Mouse (Mus musculus): ENCODE results near the gene Col4a2.

Gene Col4a2

DNA sequence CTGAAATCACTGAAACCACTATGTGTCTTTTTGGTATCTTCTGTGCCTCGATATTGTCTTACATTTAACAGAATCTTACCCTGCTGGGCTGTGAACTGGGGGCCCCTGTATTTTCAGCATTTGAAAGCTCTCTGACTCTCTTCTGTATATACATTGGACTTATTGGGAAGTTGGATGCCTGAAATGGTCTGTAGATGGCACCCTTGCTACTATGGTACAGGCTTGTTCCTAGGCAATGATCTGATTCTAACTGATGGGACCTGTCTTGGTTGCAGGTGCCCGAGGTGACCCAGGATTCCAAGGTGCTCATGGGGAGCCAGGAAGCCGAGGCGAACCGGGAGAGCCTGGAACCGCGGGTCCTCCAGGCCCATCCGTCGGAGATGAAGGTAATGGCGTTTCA lies 102.5 kb downstream of the Col4a2 start:
- no peak for TF ChIP-seq GATA4 (IDR thresholded peaks at IDR 0.05; ENCODE audit: insufficient replicate concordance, low read length)

DNA sequence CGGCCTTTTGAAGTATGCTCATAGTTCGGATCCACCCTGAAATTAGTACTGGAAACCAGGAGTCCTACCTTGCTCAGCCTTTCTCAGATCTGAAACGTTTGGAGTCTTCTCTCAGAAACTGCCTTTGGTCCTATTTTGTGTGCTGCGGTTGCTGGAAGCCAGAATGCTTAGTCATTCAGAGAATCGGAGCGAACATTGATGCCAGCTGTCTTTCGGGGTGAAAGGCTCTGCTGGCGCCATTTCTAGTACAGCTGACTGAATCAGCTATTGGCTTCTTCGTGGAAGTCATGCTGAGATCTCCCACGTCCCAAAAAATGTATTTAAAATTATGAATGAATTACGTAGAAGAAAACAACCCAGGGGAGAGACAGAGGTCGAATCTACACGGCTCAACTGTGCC lies 105.2 kb downstream of the Col4a2 start:
- no peak for TF ChIP-seq GATA4 (IDR thresholded peaks at IDR 0.05; ENCODE audit: insufficient replicate concordance, low read length)

DNA sequence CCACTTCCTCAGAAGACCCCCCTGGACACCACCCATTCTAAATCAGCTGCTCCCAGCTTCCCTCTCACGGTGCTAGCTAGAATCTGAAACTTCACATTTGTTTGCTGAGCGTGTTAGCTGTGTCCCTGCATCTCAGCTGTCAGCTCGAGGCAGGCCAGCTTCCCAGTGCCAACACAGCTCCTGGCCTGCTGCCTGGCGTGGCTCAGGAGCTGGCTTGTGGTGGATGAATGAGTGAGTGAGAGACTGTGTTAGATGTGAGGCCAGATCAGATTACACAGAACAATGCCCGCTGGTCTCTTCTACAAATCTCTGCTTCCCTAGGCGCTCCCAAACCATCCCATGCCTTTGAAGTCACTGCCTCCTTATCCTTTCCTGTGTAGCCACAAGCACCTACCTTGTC lies 106.6 kb downstream of the Col4a2 start:
- no peak for TF ChIP-seq GATA4 (IDR thresholded peaks at IDR 0.05; ENCODE audit: insufficient replicate concordance, low read length)

DNA sequence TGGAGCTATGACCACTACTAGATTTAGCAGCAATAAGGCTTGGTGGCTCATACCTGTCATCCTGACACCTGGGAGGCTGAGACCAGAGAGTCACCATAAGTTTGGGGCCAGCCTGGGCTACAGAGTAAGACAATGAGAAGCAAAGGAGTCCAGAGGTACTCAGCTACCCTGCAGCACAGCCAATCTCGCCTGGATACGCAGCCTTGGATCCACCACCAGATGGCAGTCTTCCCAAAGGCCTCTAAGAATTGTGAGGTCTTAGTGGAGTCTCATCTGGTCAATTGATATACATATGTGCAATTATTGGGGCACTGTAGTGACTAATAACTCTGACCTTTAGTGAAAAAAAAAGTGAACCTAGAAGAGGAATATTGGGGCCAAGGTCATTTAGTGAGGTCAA lies 107.0 kb downstream of the Col4a2 start:
- no peak for TF ChIP-seq GATA4 (IDR thresholded peaks at IDR 0.05; ENCODE audit: insufficient replicate concordance, low read length)

DNA sequence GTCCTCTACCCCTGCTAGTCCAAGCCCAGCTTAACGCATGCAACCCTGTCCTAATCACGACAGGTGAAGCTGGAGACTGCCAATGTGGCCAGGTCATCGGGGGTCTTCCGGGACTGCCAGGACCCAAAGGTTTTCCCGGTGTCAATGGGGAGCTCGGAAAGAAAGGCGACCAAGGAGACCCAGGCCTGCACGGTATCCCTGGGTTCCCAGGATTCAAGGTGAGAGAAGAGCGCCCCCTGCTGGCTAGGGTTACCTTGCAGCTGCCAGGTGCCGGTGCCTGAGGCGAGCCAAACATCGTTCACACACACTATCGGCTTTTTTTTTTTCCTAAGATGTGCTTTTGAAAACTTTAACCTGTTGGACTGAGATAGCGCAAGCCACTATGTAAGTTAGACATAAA lies 108.5 kb downstream of the Col4a2 start:
- TF ChIP-seq GATA4 (IDR thresholded peaks at IDR 0.05; ENCODE audit: insufficient replicate concordance, low read length): no peak

DNA sequence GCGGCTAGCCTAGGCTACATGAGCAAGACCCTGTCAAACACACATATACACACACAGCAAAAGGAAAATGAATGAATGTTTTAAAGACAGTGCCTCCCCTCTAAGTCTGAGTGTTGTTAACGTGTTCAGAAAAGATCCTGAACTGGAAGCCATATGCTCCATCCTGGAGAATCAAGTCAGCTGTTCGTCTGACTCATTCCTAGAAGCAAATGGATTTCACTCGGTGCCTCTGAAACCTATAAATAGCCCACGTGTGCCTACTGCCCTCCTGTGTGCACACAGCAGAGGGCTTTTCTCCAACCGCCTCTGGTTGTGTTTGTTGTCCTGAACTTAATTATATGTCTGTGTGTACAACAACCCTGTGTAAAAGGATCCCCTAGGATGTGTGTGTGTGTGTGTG lies 109.4 kb downstream of the Col4a2 start:
- no peak for TF ChIP-seq GATA4 (IDR thresholded peaks at IDR 0.05; ENCODE audit: insufficient replicate concordance, low read length)

DNA sequence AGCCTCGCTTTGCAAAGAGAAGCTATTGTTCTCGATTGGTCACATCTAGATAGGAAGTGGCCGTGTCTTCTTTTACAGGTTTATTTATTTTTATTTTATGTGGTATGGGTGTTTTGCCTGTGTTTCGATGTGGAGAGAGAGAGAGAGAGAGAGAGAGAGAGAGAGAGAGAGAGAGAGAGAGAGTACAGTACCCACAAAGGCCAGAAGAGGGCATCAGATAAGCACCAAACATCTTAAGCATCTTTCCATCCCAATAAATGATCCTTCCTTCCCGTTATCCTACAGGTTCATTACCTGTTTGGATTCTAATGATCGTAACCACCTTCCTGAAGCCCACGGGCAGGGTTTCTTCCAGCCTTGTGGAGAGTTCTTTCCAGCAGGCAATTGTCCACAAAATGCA lies 110.5 kb downstream of the Col4a2 start:
- TF ChIP-seq GATA4 (IDR thresholded peaks at IDR 0.05; ENCODE audit: insufficient replicate concordance, low read length): no peak

DNA sequence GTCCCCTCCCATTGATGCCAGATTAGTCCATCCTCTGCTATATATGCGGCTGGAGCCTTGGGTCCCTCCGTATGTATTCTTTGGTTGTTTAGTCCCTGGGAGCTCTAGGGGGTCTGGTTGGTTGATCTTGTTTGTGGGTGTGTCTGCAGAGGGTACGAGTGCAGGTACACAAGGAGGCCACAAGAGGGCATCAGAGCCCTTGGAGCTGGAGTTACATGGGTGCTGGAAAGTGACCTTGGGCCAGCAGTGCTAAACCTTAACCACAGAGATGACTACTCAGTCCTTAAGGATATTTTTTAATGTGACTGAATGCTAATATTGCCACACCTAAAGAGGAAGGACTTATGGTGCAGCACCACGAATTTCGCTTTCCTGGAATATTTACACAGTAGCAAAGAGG lies 118.1 kb downstream of the Col4a2 start:
- TF ChIP-seq GATA4 (IDR thresholded peaks at IDR 0.05; ENCODE audit: insufficient replicate concordance, low read length): no peak

DNA sequence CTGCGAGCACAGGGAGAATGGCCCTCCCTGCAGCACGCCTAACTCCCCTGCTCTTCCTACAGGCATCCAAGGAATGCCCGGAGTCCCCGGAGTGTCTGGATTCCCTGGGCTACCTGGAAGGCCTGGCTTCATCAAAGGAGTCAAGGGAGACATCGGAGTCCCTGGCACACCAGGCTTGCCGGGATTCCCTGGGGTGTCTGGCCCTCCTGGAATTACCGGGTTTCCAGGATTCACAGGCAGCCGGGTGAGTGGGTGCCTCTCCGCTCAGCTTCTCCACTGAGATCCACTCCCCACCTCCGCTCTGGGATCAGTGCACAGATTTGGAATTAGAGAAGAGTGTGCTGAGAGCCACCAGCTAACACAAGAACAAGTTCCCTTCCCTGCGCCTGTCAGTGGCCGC lies 125.3 kb downstream of the Col4a2 start:
- TF ChIP-seq GATA4 (IDR thresholded peaks at IDR 0.05; ENCODE audit: insufficient replicate concordance, low read length): no peak

DNA sequence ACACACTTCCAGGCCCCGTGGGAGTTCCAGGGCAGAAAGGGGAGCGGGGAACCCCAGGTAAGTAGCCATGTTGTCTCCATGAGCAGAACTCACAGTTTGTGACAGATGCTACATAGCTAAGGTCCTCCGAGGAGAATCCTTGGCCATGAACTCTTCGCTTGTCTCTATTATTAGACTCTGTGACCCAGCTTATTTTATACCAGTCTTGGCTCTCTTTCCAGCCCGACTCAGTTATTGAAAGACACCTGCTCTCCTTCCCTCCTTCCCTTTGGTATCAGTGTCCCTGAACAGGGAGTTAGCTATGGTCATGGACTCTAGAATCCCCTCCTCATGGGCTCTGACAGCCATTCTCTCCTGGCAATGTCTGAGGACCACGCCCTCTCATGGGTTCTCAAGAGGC lies 128.7 kb downstream of the Col4a2 start:
- no peak for TF ChIP-seq GATA4 (IDR thresholded peaks at IDR 0.05; ENCODE audit: insufficient replicate concordance, low read length)

DNA sequence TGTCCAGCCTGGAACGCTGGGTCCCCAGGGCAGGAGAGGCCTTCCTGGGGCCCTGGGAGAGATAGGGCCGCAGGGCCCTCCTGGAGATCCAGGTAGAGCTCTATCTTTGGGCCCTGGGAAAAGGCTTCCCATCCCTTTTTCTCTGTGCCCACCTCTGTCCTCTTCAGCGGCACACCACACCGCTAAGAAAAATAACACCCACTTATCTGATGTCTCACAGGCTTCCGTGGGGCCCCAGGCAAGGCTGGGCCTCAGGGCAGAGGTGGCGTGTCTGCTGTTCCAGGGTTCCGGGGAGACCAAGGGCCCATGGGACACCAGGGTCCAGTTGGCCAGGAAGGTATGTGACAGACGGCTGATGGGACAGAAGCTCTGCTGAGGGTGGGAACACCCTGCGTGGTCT lies 131.0 kb downstream of the Col4a2 start:
- no peak for TF ChIP-seq GATA4 (IDR thresholded peaks at IDR 0.05; ENCODE audit: insufficient replicate concordance, low read length)

DNA sequence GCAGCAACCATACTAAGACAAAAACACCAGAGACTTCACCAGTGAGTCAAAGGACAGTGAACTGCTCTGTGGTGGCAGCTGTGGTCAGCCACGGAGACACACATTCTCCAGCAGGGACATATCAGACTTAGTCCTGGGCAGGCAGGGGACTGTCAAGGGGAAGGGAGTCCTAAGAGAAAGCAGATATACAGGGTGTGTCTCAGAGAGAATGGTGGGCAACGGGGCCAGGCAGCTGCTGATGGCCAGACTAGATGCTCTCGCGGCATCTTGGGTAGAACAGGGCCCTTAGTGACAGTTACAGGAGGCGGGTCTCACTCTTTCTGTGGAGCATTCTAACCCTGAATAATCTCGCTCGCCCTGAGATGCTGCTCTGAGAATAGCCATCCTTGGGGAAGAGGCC lies 131.6 kb downstream of the Col4a2 start:
- no peak for TF ChIP-seq GATA4 (IDR thresholded peaks at IDR 0.05; ENCODE audit: insufficient replicate concordance, low read length)

DNA sequence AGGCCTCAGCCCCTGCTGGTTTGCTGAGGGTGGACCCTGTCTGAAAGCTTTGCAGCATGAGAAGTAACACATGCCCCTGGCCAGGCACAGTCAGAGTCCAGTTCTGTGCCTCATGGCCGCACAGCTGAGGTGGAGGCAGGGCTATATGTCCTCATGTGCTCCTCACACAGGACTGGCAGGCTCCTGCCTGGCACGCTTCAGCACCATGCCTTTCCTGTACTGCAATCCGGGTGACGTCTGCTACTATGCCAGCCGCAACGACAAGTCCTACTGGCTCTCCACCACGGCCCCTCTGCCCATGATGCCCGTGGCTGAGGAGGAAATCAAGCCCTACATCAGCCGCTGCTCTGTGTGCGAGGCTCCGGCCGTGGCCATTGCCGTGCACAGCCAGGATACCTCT lies 133.2 kb downstream of the Col4a2 start:
- no peak for TF ChIP-seq GATA4 (IDR thresholded peaks at IDR 0.05; ENCODE audit: insufficient replicate concordance, low read length)

DNA sequence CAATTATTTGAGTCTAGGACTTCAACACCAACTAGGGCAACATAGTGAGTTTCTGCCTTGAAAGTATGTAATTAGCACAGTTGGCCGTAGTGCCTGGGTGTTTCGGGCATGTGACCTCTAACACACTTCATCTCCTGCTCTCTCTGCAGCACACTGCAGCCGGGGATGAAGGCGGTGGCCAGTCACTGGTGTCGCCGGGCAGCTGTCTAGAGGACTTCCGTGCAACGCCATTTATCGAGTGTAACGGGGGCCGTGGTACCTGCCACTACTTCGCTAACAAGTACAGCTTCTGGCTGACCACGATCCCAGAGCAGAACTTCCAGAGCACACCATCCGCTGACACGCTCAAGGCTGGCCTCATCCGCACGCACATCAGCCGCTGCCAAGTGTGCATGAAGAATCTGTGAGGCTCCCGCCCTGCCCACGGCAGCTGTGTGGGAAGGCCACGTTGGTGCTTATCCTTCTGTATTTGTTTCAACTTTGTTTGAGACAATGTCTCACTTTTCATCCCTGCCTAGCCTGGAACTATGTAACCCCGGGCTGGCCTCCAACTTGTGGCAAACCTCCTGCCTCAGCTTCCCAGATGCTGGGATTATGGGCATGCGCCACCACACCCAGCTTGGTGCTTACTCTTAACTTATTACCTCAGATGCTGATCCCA lies 135.4 kb downstream of the Col4a2 start:
- no peak for TF ChIP-seq GATA4 (IDR thresholded peaks at IDR 0.05; ENCODE audit: insufficient replicate concordance, low read length)

DNA sequence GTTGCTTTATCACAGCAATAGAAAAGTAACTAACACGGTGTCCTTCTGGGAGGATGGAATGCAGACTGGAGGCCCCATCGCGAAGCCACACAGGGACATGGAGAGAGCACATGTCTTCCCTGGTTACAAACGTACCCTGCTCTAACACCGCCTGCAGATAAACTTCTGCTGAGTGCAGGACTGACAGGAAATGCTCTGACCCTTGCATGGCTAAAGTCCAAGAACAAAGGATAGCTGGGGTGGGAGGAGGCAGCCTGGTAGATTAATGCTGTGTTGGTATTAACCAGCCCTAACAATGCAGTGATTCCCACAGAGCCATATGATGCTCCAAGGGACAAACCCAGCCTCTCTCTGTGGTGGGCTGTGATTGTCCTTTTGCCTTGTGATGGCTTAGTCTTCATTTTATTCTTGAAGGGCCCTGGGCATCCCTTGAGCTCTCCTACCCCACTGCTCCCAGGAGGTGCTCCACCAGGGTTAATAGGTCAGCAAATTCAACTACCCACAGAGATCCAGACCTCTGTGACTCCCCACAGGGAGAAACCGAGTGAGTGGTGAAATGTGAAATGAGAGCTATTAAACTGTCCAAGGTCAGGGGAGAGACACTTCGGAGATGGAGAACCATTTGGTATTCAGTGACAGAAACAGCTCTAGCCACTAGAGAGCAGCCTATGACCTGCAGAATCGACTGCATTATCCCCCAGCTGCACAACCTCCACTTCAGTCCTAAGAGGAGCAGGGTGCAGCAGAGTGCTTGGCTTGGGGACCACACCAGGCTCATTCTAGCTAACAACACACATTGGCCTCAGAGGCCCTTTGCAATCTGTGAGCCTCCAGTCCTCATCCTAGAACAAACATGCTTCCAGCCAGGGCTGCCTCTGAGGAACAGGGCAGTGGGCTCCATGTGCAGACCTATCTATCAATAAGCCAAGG lies 137.8 kb downstream of the Col4a2 start:
- peak; percentile 45; the same call in 1 of the 2 replicates for TF ChIP-seq GATA4 (IDR thresholded peaks at IDR 0.05; ENCODE audit: insufficient replicate concordance, low read length)

DNA sequence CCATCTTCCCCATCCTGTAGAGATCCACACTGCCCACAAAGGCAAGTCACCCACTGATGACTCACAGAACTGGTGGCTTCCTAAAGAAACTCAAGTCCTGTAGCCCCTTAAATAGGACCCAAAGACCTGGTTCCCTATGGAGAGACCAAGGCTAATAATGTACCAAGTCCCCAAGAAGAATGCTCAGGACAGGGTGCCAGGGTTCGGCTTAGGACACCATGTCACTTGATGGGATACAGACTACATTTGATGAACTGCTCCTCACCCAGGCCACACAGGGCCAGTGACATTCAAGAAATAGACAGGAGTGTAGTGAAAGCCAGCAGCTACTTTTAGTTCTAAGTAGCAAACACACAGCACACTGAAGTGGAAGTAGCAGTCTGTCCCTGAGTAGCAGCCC lies 139.5 kb downstream of the Col4a2 start:
- TF ChIP-seq GATA4 (IDR thresholded peaks at IDR 0.05; ENCODE audit: insufficient replicate concordance, low read length): no peak

Data from liver, adult (tissue).